Mouse (Mus musculus): ENCODE results near the gene Gins2. TPM values are rescaled to one million over a fixed set of nuclear protein-coding genes. Genes with fewer than 3 reads are reported as not detected.
A peak's percentile ranks its signal among the peaks of the same experiment; 100 is the strongest.

The Gins2 gene
- total and polyA plus RNA-seq, 3 experiments = 50.0 to 129 (median 61.2) TPM

GRCm38 (mm10) chr8:120563851-120564837, 25.0 kb downstream of the Gins2 start:
- Histone ChIP-seq H3K9me3 (replicated peaks; ENCODE audit: low read length) (peaks cover 4% of the 10 kb centered on the region), H3K27me3 (replicated peaks) (no peaks in the 10 kb centered on the region), H3K4me2 (ENCODE audit: insufficient read depth, low read depth, poor library complexity, severe bottlenecking) (no peak overlapping the region), H3K27ac (ENCODE audit: insufficient read depth, low read depth) (no peak overlapping the region), H3K9ac (ENCODE audit: insufficient read depth, low read depth) (no peak overlapping the region), H3K36me3 (replicated peaks in 1 of 2; ENCODE audit: control insufficient read depth in 1 of 2, insufficient read depth in 1 of 2, low read length in 1 of 2) (peaks cover 66 to 98% of the 10 kb centered on the region in 2 experiments), H3K79me2 (replicated peaks; ENCODE audit: control insufficient read depth, extremely low read depth, insufficient read depth, poor library complexity, severe bottlenecking) (peaks cover 13% of the 10 kb centered on the region; the same call in 1 of the 2 replicates), H3K4me3 (replicated peaks in 1 of 3; ENCODE audit: low read depth in 2 of 3, low read length in 2 of 3, poor library complexity in 1 of 3) (no peak overlapping the region), H3K4me1 (ENCODE audit: control insufficient read depth in 1 of 2, insufficient read depth in 2 of 2) (peaks cover 3 to 62% of the 10 kb centered on the region in 2 experiments)
- TF ChIP-seq ZKSCAN1 (IDR thresholded peaks at IDR 0.05; ENCODE audit: borderline replicate concordance, low read depth, low read length) = no peak
- TF ChIP-seq CTCF (conservative IDR thresholded peaks at IDR 0.05 in 1 of 2, IDR thresholded peaks at IDR 0.05 in 1 of 2; ENCODE audit: low read depth in 2 of 2, low read length in 2 of 2) = peak in 1 of 2 experiments; percentile 35; a peak in 2 of 4 replicates
- TF ChIP-seq ELF1 (IDR thresholded peaks at IDR 0.05; ENCODE audit: low read depth, low read length) = peak; percentile 39; the same call in 1 of the 2 replicates
- dilution Hi-C loops (cut with MboI; ENCODE audit: extremely low pct_ligation_motif_present, extremely low pct_unique_long_range_greater_than_20kb, low sequenced_read_pairs) = no loop called here
- peak; percentile 61 for DNase-seq (ENCODE audit: extremely low read depth)
- in situ Hi-C loops (cut with MboI; ENCODE audit: low pct_ligation_motif_present, low pct_unique_long_range_greater_than_20kb, low sequenced_read_pairs) = no loop called here

- Histone ChIP-seq H3K27ac (ENCODE audit: insufficient read depth, low read depth) (peak overlapping the region; percentile 21; the same call in 1 of the 2 replicates), H3K9ac (ENCODE audit: insufficient read depth, low read depth) (no peak overlapping the region), H3K4me2 (ENCODE audit: insufficient read depth, low read depth, poor library complexity, severe bottlenecking) (no peak overlapping the region), H3K36me3 (replicated peaks in 1 of 2; ENCODE audit: control insufficient read depth in 1 of 2, insufficient read depth in 1 of 2, low read length in 1 of 2) (peaks cover 66 to 98% of the 10 kb centered on the region in 2 experiments), H3K9me3 (replicated peaks; ENCODE audit: low read length) (peaks cover 2% of the 10 kb centered on the region), H3K79me2 (replicated peaks; ENCODE audit: control insufficient read depth, extremely low read depth, insufficient read depth, poor library complexity, severe bottlenecking) (peaks cover 13% of the 10 kb centered on the region), H3K4me1 (ENCODE audit: control insufficient read depth in 1 of 2, insufficient read depth in 2 of 2) (peaks cover 9 to 70% of the 10 kb centered on the region in 2 experiments), H3K4me3 (replicated peaks in 1 of 3; ENCODE audit: low read depth in 2 of 3, low read length in 2 of 3, poor library complexity in 1 of 3) (no peak overlapping the region), H3K27me3 (replicated peaks) (no peaks in the 10 kb centered on the region)
- in situ Hi-C loops (cut with MboI; ENCODE audit: low pct_ligation_motif_present, low pct_unique_long_range_greater_than_20kb, low sequenced_read_pairs) (no loop called here), dilution Hi-C loops (cut with MboI; ENCODE audit: extremely low pct_ligation_motif_present, extremely low pct_unique_long_range_greater_than_20kb, low sequenced_read_pairs) (no loop called here)
- DNase-seq (ENCODE audit: extremely low read depth) = no peak
- TF ChIP-seq SMC3 (IDR thresholded peaks at IDR 0.05; ENCODE audit: low read depth, low read length) = no peak
- no peak for TF ChIP-seq ETS1 (conservative IDR thresholded peaks at IDR 0.05; ENCODE audit: low read depth, low read length)
- TF ChIP-seq MYC (IDR thresholded peaks at IDR 0.05; ENCODE audit: low read depth, low read length) = no peak
- no peak for TF ChIP-seq GABPA (IDR thresholded peaks at IDR 0.05; ENCODE audit: insufficient replicate concordance, low read depth, low read length)
- TF ChIP-seq ELF1 (IDR thresholded peaks at IDR 0.05; ENCODE audit: low read depth, low read length) = no peak
- no peak for TF ChIP-seq POLR2A (IDR thresholded peaks at IDR 0.05; ENCODE audit: low read depth, low read length)
- TF ChIP-seq ZNF384 (IDR thresholded peaks at IDR 0.05; ENCODE audit: low read depth, low read length) = no peak
- TF ChIP-seq JUN (IDR thresholded peaks at IDR 0.05; ENCODE audit: insufficient read depth, low read depth, low read length) = no peak
- no peak for TF ChIP-seq CTCF (conservative IDR thresholded peaks at IDR 0.05 in 1 of 2, IDR thresholded peaks at IDR 0.05 in 1 of 2; ENCODE audit: low read depth in 2 of 2, low read length in 2 of 2)
- TF ChIP-seq MAZ (IDR thresholded peaks at IDR 0.05; ENCODE audit: low read depth, low read length) = no peak
- TF ChIP-seq ZMIZ1 (IDR thresholded peaks at IDR 0.05; ENCODE audit: low read depth, low read length) = no peak
- no peak for TF ChIP-seq UBTF (IDR thresholded peaks at IDR 0.05; ENCODE audit: low read depth, low read length)
- TF ChIP-seq NELFE (IDR thresholded peaks at IDR 0.05; ENCODE audit: low read depth, low read length) = no peak
- no peak for TF ChIP-seq MEF2A (IDR thresholded peaks at IDR 0.05; ENCODE audit: borderline replicate concordance, low read depth, low read length)
- TF ChIP-seq MXI1 (IDR thresholded peaks at IDR 0.05; ENCODE audit: low read depth, low read length) = no peak
These were observed 25.8 kb downstream of the Gins2 start for GRCm38 (mm10) chr8:120563348-120563724.

All from CH12.LX (cell line).